Mouse (Mus musculus) stomach, embryonic 14.5 days (tissue): ENCODE results near the gene Gm7995. TPM values are rescaled to one million over a fixed set of nuclear protein-coding genes. Genes with fewer than 3 reads are reported as not detected.
"Not testable (repeated sequence)": the region's sequence is repeated elsewhere in the genome, so short reads cannot be mapped to it uniquely, and the experiment has no call there.

Experiments
- ATAC-seq: fragments of 200-750 bp; cut with Nextera tagmentation; 2 replicates; pipeline ENCODE4 v1.8.0; 2017; ENCODE audit warnings: low read depth, moderate TSS enrichment; ENCODE audit not compliant: insufficient number of reproducible peaks, insufficient read depth, low FRiP score
- H3K27ac ChIP-seq: fragments of 300-500 bp; sonication (generic); 2 replicates; pipeline ENCODE4 v1.5.1; 2014; ENCODE audit warnings: mild to moderate bottlenecking, low read length, moderate library complexity, mixed read lengths
- H3K27me3 ChIP-seq: fragments of 300-500 bp; sonication (generic); 2 replicates; pipeline ENCODE4 v1.6.1; 2014; ENCODE audit warnings: low read length, control low read depth, mixed read lengths; ENCODE audit not compliant: control insufficient read depth, insufficient read depth
- H3K36me3 ChIP-seq: fragments of 300-500 bp; sonication (generic); 2 replicates; pipeline ENCODE4 v1.6.1; 2014; ENCODE audit warnings: mild to moderate bottlenecking, control low read depth, low read length, moderate library complexity, mixed read lengths; ENCODE audit not compliant: control insufficient read depth, insufficient read depth
- H3K4me1 ChIP-seq: fragments of 300-500 bp; sonication (generic); 2 replicates; pipeline ENCODE4 v1.6.1; 2014; ENCODE audit warnings: low read length, control low read depth, mixed read lengths; ENCODE audit not compliant: control insufficient read depth, insufficient read depth
- H3K4me2 ChIP-seq: fragments of 300-500 bp; sonication (generic); replicated peaks from 2 replicates; pipeline ENCODE4 v1.6.1; 2014; ENCODE audit warnings: low read depth, low read length, control low read depth
- H3K4me3 ChIP-seq: fragments of 300-500 bp; sonication (generic); 2 replicates; pipeline ENCODE4 v1.5.1; 2014; ENCODE audit warnings: low read depth, low read length, control low read depth
- H3K9ac ChIP-seq: fragments of 300-500 bp; sonication (generic); replicated peaks from 2 replicates; pipeline ENCODE4 v1.6.1; 2014; ENCODE audit warnings: low read depth, mild to moderate bottlenecking, control low read depth, low read length, moderate library complexity, mixed read lengths
- H3K9me3 ChIP-seq: fragments of 300-500 bp; sonication (generic); 2 replicates; pipeline ENCODE4 v1.6.1; 2016; ENCODE audit warnings: low read depth, low read length, control low read depth; ENCODE audit not compliant: control insufficient read depth
- WGBS: fragments of 180-500 bp; shearing (Covaris S2); extraction: QIAGEN DNeasy Blood & Tissue Kit; methylation state at CpG from one replicate; pipeline ENCODE4 v1.1.7; 2014; 5-methylcytosine and 5-hydroxymethylcytosine counted together
- microRNA-seq: library from miRNA; unstranded; fragments of <30 nt; microRNA quantifications from one replicate; pipeline ENCODE4, GENCODE M21; 2016
- polyA plus RNA-seq: library from polyadenylated mRNA; unstranded; fragments of >200 nt; fragmentation: Nextera tagmentation; extraction: Ambion mirVana; gene quantifications from 2 replicates; pipeline ENCODE4 v1.2.1, GENCODE M21; 2014

Gene Gm7995
- polyA plus RNA-seq: not detected in 2 replicates

DNA sequence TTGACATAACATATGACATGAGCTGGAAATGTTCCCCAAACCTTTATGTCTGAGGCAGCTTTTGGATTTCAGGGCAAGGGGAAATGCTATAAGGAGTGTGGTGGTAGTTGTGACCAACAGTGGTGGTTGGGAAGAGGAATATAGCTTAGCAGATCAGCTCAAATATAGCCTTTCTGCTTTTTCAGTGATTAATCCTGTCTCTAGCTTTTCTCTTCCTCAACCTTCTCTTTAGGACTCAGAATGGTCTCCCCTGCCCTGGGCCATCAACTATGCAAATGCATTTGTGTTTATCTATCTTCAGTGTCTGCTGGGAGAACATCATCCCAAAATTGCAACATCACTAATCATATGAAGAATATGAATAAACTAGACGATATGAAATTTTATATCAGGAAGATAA lies at the start of gene Gm7995:
TSS of gene Gm7995 (plus strand) at position 301 of the 400 bp plus-strand sequence.
- ATAC-seq, H3K9ac ChIP-seq, H3K4me2 ChIP-seq, H3K4me3 ChIP-seq, H3K36me3 ChIP-seq, H3K27ac ChIP-seq, H3K4me1 ChIP-seq, H3K27me3 ChIP-seq, H3K9me3 ChIP-seq: not testable (repeated sequence)
- WGBS: no CpG with 5 or more reads among the region's 1 CpGs

DNA sequence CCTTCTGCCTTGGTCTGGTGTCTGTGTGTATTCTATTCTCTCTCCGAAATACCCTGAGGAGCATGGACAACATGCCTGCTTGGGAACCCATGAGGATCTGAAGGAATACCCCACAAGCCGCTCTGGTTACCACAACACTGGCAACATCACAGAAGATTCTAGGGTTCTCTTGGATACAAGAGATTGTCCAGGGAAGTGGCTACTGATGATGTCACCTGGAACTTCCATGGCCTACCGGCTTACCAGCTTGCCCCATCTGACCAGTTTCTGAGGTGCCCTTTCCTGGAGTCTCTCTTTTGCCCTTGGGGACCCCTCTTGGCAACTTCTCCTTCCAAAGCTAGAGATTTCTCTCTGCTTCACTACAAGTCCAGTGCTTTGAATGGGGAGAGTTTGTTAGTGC lies 12.8 kb upstream of the Gm7995 start, which contains the start of gene Gm9611:
TSS of gene Gm9611 (minus strand) at position 101 of the 400 bp plus-strand sequence.
- not testable (repeated sequence) for H3K4me2 ChIP-seq, H3K9ac ChIP-seq, H3K4me1 ChIP-seq, H3K27ac ChIP-seq, H3K27me3 ChIP-seq, ATAC-seq, H3K4me3 ChIP-seq, H3K36me3 ChIP-seq, H3K9me3 ChIP-seq
- no CpG with 5 or more reads among the region's 3 CpGs for WGBS

Small RNA genes lying within 50 kb of the gene (microRNA-seq; reads per million reads assigned to microRNA genes)
- not detected for gene Gm25208
- gene Gm25892: not detected

Other genes starting within 250 kb of the Gm7995 start
- gene Gm7951, start 192.8 kb upstream of the Gm7995 start, polyA plus RNA-seq: not detected in 2 replicates
- gene Gm17027, start 147.6 kb upstream of the Gm7995 start, polyA plus RNA-seq: not detected in 2 replicates
- gene Gm3573, start 119.4 kb upstream of the Gm7995 start, polyA plus RNA-seq: not detected in 2 replicates
- not detected in 2 replicates for gene Gm17026, start 50.2 kb upstream of the Gm7995 start, polyA plus RNA-seq
- not detected in 2 replicates for gene Gm9611, start 12.9 kb upstream of the Gm7995 start, polyA plus RNA-seq
- gene Gm8005, start 129.5 kb downstream of the Gm7995 start, polyA plus RNA-seq: not detected in 2 replicates
- gene Gm8011, start 153.7 kb downstream of the Gm7995 start, polyA plus RNA-seq: not detected in 2 replicates
- gene Gm8020, start 192.1 kb downstream of the Gm7995 start, polyA plus RNA-seq: not detected in 2 replicates
- not detected in 2 replicates for gene Gm8024, start 214.1 kb downstream of the Gm7995 start, polyA plus RNA-seq